Mouse (Mus musculus) right cerebral cortex, adult 2 months (tissue): ENCODE measurements around the gene Fblim1.

Experiments
- DNase-seq, 2 experiments: peaks; one replicate each; pipeline ENCODE4 v3.0.0; 2021 to 2022; ENCODE audit warnings: low spot score in 2 of 2

Gene Fblim1

DNA sequence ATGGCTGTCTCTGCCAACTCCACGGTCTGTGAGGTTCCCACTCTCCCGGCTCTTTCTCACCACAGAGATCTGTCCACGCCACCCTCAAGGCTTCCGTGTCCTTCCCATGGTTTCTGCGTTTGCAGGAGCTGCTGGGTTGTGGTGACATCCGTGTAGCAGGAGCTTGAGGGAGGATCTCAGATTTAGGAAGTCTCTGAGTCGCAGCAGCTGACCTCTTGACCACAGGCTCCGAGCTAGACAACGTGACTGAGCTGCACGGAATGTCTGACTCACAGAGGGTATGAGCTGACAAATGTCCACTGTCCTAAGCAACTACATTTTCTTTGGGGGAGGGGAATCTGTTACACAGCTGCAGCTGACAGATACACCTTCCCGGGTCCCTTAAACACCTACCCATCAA is at the start of gene Fblim1:
TSS of gene Fblim1 (minus strand) at position 236 of the 400 bp plus-strand sequence.
- DNase-seq, result no peak

DNA sequence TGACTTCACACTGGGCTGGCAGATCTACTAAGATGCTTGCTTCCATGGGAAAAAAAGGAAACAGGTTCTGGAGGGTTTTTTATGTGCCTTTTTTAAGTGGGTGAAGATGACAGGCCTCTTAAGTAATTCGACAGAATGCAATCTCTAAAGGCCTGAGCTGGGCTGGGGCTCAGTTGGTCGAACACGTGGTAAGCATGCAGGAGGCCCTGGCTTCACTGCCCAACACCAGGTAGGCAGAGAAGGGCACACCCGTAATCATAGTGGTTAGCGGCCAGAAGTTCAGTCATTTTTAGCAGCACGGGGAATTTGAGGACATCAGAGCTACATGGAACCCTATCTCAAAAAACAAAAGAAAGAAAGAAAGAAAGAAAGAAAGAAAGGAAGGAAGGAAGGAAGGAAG is 48.6 kb upstream of the Fblim1 start:
- DNase-seq, result no peak

DNA sequence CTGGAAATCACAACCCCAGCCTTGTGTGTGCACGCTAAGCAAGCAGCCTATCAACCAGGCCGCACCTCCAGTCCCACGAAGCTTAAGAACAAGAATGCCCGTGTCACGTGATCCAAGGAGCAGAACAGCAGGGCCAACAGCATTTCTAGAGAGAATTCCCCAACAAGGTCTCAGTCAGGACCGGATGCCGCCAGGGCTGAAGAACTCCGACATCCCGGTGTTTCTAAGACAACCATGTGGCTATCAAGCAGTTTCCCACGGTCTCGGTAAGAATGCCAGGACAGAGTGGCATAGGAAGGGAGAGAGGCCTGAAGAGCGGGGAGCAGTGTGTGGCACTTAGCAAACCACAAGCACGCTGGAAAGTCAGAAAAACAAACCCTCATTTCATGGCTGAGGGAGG is 47.9 kb upstream of the Fblim1 start:
- no peak for DNase-seq

DNA sequence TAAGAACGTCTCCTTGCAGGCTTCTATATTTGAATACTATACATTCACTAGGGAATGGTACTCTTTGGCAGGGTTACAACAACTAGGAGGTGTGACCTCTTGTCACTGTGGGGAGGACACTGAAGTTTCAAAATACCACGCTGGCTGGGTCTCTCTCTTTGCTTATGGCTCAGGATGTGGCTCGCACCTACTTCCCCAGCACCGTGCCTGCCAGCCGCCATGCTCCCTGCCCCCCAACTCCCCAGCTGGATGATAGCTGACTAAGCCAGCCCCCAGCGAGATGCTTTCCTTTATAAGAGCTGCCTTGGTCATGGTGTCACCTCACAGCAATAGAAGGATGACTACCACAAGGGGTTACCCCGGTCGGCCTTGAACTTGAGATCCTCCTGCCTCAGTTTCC is 47.1 kb upstream of the Fblim1 start:
- no peak for DNase-seq

DNA sequence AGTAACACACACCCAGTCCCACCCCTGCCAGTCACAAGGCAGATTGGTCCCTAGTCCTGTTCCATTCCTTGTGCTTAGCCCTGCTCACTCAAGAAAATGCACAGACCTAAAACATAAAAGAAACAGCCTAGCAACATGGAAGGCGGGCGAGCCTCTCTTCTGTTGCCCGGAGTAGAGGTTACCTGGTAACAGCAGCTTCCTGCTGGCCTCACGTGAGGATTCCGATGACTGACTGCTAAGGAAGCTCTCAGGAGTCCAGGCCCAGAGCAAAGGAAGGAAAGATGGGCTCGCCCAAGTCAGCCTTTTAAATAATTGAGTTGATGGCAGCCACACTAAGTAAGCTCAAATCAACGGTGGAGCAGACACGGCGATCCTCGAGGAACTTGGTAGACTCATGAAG is 46.0 kb upstream of the Fblim1 start:
- DNase-seq, result no peak

DNA sequence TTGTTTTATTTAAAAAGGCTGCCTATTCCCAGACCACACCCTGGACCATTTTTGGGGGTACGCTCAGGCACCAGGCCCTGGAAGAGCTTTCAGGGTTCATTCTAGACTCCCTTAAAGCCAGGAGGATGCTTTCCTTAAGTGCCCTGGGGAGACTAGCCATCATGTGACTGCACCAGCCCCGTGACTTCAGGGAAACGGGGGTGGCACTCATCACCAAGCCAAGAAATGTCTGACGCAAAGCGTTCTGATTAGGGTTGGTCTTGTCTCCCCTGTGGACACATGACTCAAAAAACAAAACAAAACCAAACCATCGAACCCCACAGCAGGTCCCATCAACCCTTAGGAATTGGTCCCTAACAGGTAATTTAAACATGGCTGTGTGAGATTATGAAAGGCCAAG is 45.4 kb upstream of the Fblim1 start:
- no peak for DNase-seq

DNA sequence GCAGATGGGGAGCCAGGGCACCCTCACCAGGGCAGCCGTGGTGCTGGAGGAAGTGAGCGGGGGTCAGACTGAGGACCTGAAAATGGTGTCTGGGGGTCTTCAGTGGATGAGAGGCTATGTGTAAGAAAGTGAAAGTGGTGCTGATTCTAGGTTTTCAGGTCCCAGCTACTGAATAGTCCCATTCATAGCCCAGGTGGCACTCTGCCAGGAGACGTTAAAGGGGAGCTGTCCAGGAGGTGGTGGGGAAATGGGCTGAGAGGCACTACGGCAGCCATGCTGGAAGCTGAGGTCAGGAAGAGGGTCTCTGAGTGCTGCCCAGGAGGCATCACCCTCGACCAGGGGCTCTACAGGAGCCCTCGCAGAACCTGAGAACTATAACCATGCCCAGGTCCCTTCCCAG is 43.3 kb upstream of the Fblim1 start:
- no peak for DNase-seq

DNA sequence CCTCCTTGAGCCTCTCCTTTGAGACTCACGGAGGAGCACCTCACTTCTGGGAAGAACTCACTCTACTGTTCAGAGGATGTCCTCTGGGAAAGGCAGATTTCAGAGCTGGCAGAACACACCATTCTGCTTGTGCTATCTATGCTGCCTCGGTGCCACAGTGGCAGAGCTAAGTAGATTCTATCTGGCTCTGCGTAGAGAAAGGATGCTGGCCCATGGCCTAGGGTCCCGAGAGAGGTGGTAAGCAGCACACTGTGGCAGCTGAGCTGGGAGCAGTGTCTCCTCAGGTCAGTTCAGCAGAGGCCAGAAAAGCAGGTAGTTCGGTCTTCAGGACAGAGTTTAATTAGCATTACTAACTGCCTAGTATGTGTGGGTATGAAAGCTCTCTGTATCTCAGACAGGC is 42.4 kb upstream of the Fblim1 start:
- no peak for DNase-seq

DNA sequence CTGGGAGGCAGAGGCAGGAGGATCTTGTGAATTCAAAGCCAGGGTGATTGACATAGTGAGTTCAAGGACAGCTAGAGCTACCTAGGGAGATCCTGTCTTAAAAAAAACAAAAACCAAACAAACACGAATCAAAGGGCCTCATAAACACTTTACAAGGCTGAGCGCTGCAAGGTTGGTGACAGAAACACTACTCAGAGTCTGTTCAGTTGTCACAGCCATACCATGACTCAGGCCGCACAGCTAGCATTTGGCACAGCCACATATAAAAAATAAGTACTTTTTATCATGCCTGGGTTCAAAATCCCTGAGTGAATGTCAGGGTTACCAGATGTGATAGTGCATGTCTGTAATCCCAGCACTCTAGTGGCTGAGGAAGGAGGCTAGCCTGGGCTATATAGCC is 41.3 kb upstream of the Fblim1 start:
- DNase-seq, result no peak

DNA sequence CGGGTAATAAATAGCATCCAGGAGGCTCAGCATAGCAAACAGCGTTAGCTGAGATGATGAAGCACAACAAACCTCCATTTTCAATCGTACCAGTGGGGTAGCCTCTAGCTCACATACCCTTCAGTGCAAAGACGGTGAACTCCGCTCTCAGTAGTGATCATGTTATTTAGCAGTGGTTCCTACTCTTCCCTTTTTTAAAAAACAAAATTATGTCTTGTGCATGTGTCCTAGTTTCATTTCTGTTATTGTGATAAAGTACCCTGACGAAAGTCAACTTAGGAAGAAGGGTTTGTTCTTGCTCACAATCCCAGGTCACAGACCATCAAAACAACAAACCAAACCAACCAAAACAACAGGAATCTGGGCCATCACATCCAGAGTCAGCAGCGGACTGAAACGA is 40.1 kb upstream of the Fblim1 start:
- DNase-seq, result no peak

DNA sequence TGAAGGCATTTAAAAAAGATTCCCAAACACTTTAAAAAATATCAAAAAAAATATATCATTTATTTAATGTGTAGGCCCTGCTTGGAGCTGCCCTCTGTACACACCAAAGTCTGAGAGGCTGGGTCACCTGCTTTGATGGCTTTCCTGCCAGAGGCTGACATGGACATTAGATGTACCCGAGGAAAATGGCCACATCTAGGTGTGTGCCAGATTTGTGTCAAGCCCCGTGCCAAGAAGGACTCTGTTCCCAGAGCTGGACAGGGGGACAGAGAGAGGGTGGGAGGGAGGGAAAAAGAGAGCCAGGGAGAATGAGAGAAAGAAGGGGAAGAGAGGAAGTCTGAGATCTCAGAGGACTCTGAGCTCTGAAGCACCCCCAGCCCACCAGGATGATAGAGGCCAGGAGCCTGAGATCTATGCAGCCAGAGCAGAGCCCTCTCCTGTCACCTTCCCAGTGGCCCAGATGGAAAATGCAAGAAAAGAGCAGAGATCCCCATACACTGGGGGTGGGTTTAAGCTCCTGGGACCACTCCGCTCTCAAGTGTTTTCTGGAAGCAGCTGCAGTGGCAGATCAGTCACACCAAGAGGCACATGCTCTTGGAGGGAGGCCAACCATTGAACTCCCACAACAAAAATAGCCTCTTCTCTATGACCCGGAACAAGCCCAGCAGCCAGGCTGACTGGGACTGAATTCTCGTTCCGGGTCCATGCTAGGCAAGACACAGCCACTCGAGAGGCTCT is 37.4 kb upstream of the Fblim1 start:
- DNase-seq, result peak in 1 of 2 experiments; percentile 44

DNA sequence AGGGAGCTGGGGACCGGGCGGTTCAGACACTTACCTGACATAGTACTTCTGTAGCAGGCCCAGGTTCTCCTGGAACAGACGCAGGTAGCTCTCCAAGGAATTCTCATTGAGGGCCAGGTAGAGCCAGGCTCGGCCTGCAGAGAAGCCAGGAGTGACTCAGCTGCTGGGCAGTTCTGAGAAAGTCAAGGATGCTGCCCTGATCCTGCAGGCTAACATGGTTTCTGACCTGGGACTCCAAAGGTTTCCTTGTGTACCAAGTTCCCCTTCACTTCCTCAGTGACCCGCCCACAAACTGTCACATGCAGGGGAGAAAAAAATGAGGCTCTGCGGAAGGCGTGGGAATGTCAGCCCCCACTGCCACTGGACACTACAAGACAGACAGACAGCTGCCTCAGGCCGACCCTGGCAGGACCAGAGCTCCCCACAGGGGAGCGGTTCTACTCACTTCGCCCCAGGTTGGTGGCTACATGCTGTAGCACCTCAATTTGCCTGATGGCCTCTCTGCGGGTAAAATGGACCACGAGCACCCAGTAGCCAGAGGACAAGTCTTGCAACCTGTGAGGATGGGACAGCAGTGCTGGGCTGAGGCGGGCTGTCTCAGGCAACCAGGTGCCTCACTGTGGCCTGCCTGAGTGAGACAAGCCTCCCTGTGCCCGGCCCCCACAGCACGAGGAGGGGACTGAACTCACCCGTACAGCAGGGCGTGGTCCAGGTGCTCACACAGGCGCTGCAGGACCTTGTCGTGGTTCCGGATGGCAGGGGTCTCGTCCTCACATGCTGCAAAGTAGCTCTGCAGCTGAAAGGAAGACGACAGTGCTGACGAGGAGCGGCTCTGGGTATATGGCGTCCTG is 36.3 kb upstream of the Fblim1 start:
- DNase-seq, result no peak

DNA sequence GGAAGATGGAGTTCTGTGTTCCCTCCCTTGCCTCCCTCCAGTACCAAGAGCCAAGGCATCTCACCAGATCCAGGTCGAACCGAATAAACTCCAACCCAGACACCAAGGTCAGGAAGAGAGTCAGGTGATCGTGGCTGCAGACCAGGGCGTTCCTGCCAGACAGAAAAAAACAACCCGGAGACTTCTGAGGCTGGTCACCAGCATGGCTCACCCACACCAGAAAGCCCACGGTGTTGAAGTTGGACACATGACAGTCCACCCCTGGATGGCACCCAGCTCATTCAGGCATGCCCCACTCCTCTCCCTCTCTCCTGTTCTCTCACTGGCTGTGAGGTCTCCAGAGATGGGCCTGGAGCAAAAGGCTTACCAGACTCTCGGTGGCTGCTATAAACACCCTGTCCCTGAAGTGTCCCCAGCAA is 35.5 kb upstream of the Fblim1 start:
- no peak for DNase-seq

DNA sequence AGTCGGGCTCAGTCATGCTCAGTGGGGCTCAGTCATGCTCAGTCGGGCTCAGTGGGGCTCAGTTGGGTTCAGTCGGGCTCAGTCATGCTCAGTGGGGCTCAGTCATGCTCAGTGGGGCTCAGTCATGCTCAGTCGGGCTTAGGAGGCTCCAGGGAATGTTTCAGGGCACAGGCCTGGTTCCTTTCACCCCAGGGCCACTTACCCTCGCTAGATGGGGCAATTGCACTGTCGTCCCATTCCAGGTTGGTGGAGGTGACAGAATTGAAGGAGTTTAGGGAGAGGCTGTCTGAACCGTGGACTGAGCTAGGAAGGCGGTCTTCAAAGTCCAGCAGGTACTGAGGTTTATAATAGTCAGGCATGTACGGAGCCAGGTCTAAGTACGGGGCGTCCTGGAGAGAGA is 33.6 kb upstream of the Fblim1 start:
- DNase-seq, result no peak

DNA sequence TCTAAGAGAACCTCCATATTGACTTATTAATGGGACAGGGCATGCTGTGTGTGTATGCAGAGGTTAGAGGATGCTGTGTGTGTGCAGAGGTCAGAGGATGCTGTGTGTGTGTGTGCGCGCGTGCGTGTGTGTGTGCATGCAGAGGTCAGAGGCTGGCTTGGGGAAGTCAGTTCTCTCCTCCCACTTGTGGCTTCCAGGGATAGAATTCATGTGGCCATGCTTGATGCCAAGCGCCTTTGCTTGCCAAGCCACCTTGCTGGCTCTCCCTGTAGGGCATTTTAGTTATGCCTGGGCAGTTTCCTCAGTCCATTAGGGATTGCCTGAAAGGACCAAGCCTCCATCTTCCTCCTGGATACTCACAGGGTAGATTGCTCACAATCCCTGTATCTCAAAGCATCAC is 30.8 kb upstream of the Fblim1 start:
- no peak for DNase-seq

DNA sequence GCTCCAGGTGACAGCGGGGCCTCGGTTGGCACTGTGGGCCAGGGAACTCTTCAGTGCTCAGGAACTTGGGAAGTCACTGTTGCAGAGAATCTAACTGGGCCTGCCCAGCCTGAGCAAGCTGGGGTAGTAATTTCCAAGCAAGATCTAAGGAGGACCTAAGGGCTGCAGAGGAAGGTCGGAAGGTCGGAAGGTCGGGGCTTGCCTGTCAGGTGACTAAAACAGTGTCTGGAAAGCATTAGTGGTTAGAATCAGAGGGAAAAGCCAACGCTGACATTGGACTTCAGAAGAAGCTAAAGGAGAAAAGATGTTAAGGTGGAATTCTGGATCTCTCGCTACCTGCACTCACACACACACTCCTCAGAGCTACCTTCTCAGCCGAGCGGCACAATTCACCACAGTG is 30.1 kb upstream of the Fblim1 start:
- no peak for DNase-seq

DNA sequence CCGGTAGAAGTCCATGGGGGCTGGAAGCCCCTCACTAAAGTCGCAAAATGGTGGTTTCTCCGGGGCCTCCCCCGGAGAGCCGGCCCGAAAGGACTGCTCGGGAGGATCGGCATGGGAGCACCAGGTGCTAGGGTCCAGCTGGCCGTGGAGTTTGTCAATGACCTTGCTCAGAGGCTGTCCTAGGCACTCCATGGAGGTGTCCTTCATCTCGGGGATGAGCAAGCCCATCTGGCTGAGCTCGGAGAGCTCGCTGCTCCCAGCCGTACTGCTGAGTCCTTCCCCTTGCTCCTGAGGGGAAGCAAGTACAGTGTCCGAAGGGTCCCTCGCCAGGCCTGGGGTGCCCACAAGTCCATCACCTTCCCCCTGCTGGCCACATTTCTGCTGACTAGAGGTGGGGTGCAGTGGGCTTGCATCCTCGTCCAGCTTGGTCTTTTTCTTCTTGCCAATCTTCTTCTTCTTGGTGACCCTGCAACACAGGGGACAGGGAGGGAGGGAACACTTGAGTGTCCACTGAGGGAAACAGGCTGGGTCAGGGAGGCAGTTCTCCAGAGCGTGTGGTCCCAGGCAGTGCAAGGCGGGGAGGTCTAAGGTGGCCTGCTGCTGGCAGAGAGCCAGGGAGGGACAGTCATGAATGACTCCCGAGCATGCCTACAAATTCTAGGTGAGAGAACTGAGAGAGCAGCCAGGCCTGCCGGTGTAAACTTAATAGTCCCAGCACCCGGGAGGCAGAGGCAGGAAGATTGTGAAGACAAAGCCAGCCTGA is 26.4 kb upstream of the Fblim1 start:
- DNase-seq, result no peak

DNA sequence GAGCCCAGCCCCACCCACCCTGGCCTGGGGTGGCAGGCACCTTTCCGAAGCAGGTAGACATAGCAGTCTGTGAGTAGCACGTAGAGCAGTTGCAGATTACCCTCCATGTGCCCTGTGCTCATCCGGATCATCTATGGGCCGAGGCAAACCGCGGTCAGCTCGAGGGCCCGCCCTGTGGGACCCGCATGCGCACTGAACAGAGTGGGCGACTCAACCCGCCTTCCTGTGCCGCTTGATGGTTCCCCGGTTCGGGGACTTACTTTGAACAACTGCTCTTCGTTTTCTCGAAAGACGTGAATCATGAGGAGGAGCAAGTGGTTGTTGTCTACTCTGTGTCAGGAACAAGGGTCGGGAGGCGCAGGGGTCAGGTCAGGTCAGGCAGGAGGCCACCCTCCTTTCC is 25.4 kb upstream of the Fblim1 start:
- DNase-seq, result no peak

DNA sequence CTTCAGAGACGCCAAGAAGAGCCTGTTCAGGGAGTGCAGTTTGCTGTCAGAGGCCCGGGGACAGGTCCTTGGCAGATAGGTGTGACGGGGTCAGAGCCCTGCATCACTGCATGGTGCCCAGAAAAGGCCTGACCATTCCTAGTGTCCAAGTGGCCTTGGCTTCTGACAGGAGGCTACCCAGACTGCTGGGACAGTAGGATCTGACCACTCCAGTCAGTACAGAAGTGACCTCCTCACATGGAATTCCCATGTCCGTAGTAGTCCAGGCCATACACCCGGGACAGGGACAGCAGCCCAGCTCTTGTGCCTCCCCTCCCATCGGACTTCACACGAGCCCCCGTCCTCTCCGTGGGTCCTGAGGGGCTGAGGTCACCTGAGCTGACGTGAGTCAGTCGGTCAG is 24.1 kb upstream of the Fblim1 start:
- no peak for DNase-seq

DNA sequence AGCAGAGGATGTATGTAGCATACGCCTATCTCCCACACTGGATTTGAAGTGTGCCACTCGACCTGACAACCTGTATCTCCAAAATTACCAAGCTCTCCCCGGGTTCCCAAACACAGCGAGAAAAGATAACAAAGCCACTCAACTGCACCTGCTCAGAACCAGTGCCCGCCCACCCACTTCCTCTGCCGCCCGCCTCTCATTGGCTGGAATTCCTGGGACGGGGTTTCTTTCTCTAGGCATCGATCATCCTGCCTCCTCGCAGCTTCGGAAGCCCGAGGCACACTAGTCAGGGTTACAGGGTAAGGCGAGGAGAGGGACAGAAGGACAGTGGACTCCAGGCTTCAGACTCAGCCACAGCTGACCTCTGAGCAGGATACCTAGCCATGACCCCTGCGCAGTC is 22.8 kb upstream of the Fblim1 start:
- DNase-seq, result no peak

DNA sequence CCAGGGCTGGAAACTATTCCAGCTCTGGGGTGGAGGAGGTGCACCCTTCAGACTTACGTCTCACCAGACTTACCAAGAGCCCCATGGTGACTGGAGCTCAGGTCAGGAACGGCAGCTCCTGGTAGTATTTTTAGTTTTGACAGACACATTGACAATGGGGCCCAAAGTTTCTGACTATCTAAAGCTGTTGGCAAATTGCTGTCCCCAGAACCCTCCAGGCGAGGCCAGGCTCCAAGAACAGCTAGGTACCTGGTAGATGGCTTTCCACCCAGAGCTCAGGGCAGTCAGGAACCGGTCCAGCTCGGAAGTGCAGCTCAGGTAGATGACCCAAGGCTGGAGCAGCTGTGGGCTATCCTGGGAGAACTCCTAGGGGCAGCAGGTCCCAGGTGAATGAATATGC is 21.6 kb upstream of the Fblim1 start:
- DNase-seq, result no peak

DNA sequence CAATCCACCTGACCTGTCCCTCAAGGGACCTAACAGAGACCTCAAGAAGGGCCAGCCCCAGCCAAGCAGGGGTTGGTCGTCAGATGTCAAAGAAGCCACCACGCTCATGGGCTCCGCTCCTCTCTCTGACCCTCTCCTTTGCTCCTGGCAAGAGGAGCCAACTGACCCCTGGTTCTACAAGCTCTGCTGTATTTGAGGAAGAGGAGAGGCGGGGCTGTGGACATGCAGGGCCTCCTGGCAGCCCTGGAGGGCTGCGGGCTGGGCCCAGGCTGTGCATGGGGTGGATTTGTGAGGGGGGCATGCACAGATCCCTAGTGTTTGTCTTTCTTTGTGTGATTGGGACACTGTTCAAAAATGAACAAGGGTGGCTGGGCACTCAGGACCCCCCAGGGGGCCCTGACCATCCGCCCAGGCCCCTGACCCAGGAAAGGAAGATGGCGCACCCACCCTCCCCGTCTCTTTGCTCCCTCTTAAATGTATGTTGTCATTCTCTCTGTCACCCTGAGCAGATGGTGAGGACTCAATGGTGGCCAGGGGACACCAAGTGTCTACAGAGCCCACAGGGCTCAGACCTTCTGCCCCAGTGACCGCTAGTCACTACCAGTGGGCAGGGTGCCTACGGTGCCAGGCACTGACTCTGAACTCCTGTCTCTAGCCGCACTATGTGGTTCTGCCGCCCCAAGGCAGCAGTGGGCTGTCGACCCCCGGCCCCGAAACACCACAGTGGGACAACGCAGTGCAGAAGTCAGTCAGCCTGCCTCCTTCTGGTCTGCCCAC is 20.1 kb upstream of the Fblim1 start:
- DNase-seq, result no peak
